Mouse (Mus musculus) gastrocnemius, adult 8-10 months (tissue): Measurements from ENCODE around the gene Adgrg5. TPM values are rescaled to one million over a fixed set of nuclear protein-coding genes. Genes with fewer than 3 reads are reported as not detected.

ENCODE experiments used
- DNase-seq, 2 experiments: peaks; one replicate each; pipeline ENCODE4 v3.0.0; 2022; ENCODE audit warnings: low spot score in 2 of 2
- total RNA-seq, 4 experiments: library from RNA; stranded (reverse); gene quantifications; 2 replicates each; pipeline ENCODE4 v1.2.4; 2022

Adgrg5 gene
- total RNA-seq, 4 experiments from 2014 or later = 0.09 TPM; not detected in 3

DNA sequence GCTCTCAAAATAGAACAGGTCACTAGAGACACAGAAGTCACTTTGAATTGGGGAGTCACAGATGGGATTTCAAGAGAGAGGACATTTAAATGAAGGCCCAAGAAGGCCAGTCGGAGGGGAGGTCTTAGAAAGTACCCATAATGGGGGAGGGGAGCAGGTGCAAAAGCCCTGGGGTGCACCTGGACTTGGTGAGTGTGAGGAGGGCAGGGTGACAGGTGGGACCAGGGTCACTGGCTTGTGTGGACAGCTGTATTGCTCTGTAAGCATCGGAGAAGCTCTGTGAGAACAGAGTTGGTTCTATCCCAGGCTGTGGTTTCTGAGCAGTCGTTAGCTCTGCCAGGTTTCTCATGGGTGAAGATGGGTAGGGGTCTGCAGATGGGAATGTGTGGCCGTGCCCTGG, 68.5 kb downstream of the Adgrg5 start:
- no peak for DNase-seq

DNA sequence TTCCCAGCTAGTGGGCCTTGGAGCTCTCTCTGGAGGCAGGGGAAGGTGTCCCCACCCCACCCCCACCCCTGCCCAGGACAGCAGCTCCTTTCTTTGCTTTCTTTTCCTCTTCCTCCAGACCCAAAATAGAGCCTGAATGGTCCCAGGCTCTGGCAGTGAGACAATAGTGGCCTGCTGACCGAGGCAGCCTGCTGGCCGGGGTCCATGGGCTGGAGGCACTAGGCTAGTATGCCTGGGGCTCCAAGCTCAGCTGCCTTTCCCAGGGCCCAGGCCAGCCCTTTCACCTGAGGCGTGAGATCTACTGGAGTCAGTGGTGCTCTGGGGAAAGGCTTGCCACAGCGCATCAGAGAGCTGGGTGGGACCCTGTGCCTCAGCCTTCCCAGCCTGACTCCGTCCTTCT, 69.0 kb downstream of the Adgrg5 start:
- no peak for DNase-seq

Other genes with a start within 250 kb of the Adgrg5 start
- 1 to 10 TPM in 2 of 4 experiments, under 1 TPM in 1, not detected in 1; 0.92 to 2.5 (median 1.8) TPM for gene Pllp, start 227.4 kb upstream of the Adgrg5 start, total RNA-seq
- gene Ccl22, start 178.1 kb upstream of the Adgrg5 start, total RNA-seq = not detected
- 1 to 10 TPM in 3 of 4 experiments, under 1 TPM in 1; 0.89 to 1.4 (median 1.2) TPM for gene Cx3cl1, start 151.7 kb upstream of the Adgrg5 start, total RNA-seq
- under 1 TPM in 1 of 4 experiments, not detected in 3; 0.70 TPM for gene Ccl17, start 113.2 kb upstream of the Adgrg5 start, total RNA-seq
- 100 to 1,000 TPM; 372 to 412 (median 383) TPM for gene Coq9, start 85.4 kb upstream of the Adgrg5 start, total RNA-seq
- 10 to 100 TPM; 25.4 to 55.4 (median 29.0) TPM for gene Ciapin1, start 85.3 kb upstream of the Adgrg5 start, total RNA-seq
- 10 to 100 TPM; 52.3 to 61.1 (median 56.1) TPM for gene Polr2c, start 66.2 kb upstream of the Adgrg5 start, total RNA-seq
- gene Dok4, start 47.4 kb upstream of the Adgrg5 start, total RNA-seq = 1 to 10 TPM; 2.5 to 4.7 (median 2.8) TPM
- gene Ccdc102a, start 5.6 kb upstream of the Adgrg5 start, total RNA-seq = 1 to 10 TPM; 2.5 to 3.5 (median 3.1) TPM
- 10 to 100 TPM; 11.1 to 18.9 (median 12.8) TPM for gene Adgrg1, start 51.1 kb downstream of the Adgrg5 start, total RNA-seq
- under 1 TPM in 3 of 4 experiments, not detected in 1; 0.13 to 0.27 (median 0.18) TPM for gene Adgrg3, start 94.0 kb downstream of the Adgrg5 start, total RNA-seq
- not detected for gene Drc7, start 131.4 kb downstream of the Adgrg5 start, total RNA-seq
- gene Katnb1, start 157.5 kb downstream of the Adgrg5 start, total RNA-seq = 1 to 10 TPM; 7.0 to 8.9 (median 7.6) TPM